Mouse (Mus musculus) liver, postnatal 0 days (tissue): ENCODE measurements around the gene Ttf1.

Experiments
- CTCF ChIP-seq: sonication (generic); IDR thresholded peaks from 2 replicates; pipeline ENCODE4 v1.5.1; 2016; ENCODE audit warnings: antibody characterized with exemption, low read depth
- EP300 ChIP-seq: IDR thresholded peaks from 2 replicates; pipeline ENCODE4 v1.6.1; 2016; ENCODE audit warnings: antibody characterized with exemption, low read depth, mild to moderate bottlenecking

DNA sequence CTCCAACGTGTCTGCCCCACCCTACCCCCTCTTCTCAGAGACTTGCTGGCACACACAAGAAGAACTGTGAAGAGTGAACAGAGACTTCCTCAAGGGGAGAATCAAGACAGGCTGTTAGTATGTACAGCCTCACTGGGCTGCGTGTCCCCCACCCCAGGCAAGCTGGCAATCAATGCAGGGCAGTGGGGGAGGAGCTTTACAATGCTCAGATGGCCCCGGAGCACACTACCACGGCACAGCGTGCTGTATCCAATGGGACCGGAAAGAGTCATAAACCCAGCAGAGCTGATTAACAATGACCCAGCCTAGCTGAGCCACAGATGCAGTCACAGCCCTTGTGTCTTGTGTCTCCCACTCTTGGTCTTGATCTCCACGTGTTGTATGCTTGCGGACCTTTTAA is 38.7 kb downstream of the Ttf1 start:
- TF ChIP-seq CTCF (no peak), EP300 (no peak)
